Mouse (Mus musculus): ENCODE measurements around the gene Vhl.

GRCm38 (mm10) chr6:113668287-113669154 lies 44.8 kb downstream of the Vhl start:
- TF ChIP-seq CTCF (IDR thresholded peaks at IDR 0.05; ENCODE audit: low read depth, low read length) = no peak
- no peak for TF ChIP-seq POLR2AphosphoS5 (IDR thresholded peaks at IDR 0.05; ENCODE audit: insufficient replicate concordance, low read depth, low read length)
- no peak for TF ChIP-seq TAL1 (conservative IDR thresholded peaks at IDR 0.05; ENCODE audit: low read depth, low read length)
- TF ChIP-seq GATA1 (IDR thresholded peaks at IDR 0.05; ENCODE audit: borderline replicate concordance, low read length) = no peak
- TF ChIP-seq GATA2 (IDR thresholded peaks at IDR 0.05; ENCODE audit: borderline replicate concordance, low read depth, low read length) = no peak

Data from G1E (cell line).